Mouse (Mus musculus) granulocyte monocyte progenitor cell, adult 5-6 weeks (primary cell): Measurements from ENCODE around the gene Kif24. TPM values are rescaled to one million over a fixed set of nuclear protein-coding genes. Genes with fewer than 3 reads are reported as not detected.

Source experiments
- ATAC-seq: replicated peaks from 2 replicates; pipeline ENCODE4 v1.8.0; 2016; ENCODE audit warnings: mild to moderate bottlenecking, moderate TSS enrichment, inconsistent platforms; ENCODE audit not compliant: poor library complexity, severe bottlenecking
- total RNA-seq, 2 experiments: library from RNA; stranded (forward) in 1 of 2; stranded (reverse) in 1 of 2; fragments of 200-712, 200-1000 nt in 1 of 2; fragments of >200 nt in 1 of 2; fragmentation: Nextera tagmentation in 1 of 2; gene quantifications; 2 replicates each; pipeline ENCODE4 v1.2.3; 2014 to 2017

Kif24 gene
- total RNA-seq, 2 experiments from 2014 or later = 15.4 to 35.0 TPM

- no peak for ATAC-seq
Observed at GRCm38 (mm10) chr4:41409341-41409740, 55.3 kb downstream of the Kif24 start.

GRCm38 (mm10) chr4:41407353-41407752, 57.3 kb downstream of the Kif24 start:
- peak; percentile 62 for ATAC-seq

- no peak for ATAC-seq
Observed at GRCm38 (mm10) chr4:41406597-41406996, 58.1 kb downstream of the Kif24 start.

- ATAC-seq = no peak
Observed at GRCm38 (mm10) chr4:41401573-41401972, 63.1 kb downstream of the Kif24 start.

- ATAC-seq = no peak
Observed at GRCm38 (mm10) chr4:41401167-41401566, 63.5 kb downstream of the Kif24 start.

GRCm38 (mm10) chr4:41399904-41400303, 64.8 kb downstream of the Kif24 start:
- ATAC-seq = no peak

GRCm38 (mm10) chr4:41398353-41398752, 66.3 kb downstream of the Kif24 start:
- no peak for ATAC-seq

GRCm38 (mm10) chr4:41394651-41395050, 70.0 kb downstream of the Kif24 start:
- no peak for ATAC-seq

GRCm38 (mm10) chr4:41391015-41391414, 73.7 kb downstream of the Kif24 start:
- ATAC-seq = no peak

GRCm38 (mm10) chr4:41390122-41390521, 74.6 kb downstream of the Kif24 start:
- ATAC-seq = peak; percentile 75

- no peak for ATAC-seq
Observed at GRCm38 (mm10) chr4:41389240-41389639, 75.4 kb downstream of the Kif24 start.

- peak; percentile 63 for ATAC-seq
Observed at GRCm38 (mm10) chr4:41388616-41389015, 76.1 kb downstream of the Kif24 start.

- no peak for ATAC-seq
Observed at GRCm38 (mm10) chr4:41387755-41388469, 76.8 kb downstream of the Kif24 start.

- no peak for ATAC-seq
Observed at GRCm38 (mm10) chr4:41386412-41386975, 78.2 kb downstream of the Kif24 start.

GRCm38 (mm10) chr4:41381213-41381950, 83.3 kb downstream of the Kif24 start:
- ATAC-seq = no peak

GRCm38 (mm10) chr4:41377567-41377966, 87.1 kb downstream of the Kif24 start:
- ATAC-seq = peak; percentile 94

GRCm38 (mm10) chr4:41369702-41370437, 94.8 kb downstream of the Kif24 start:
- ATAC-seq = no peak

GRCm38 (mm10) chr4:41368198-41368597, 96.5 kb downstream of the Kif24 start:
- ATAC-seq = peak; percentile 97

GRCm38 (mm10) chr4:41361059-41361458, 103.6 kb downstream of the Kif24 start:
- ATAC-seq = peak; percentile 29; the same call in 1 of the 2 replicates

GRCm38 (mm10) chr4:41359358-41359757, 105.3 kb downstream of the Kif24 start:
- peak; percentile 58 for ATAC-seq

- peak; percentile 48 for ATAC-seq
Observed at GRCm38 (mm10) chr4:41358669-41359068, 106.0 kb downstream of the Kif24 start.
